Mouse (Mus musculus): Measurements from ENCODE around the gene Gadl1. TPM values are rescaled to one million over a fixed set of nuclear protein-coding genes. Genes with fewer than 3 reads are reported as not detected.

Gene Gadl1
- total and polyA plus RNA-seq, 3 experiments: 0.13 TPM; not detected in 2

- H3K27ac ChIP-seq (ENCODE audit: insufficient read depth, low read depth): peak overlapping the region; percentile 68
- H3K36me3 ChIP-seq (replicated peaks in 1 of 2; ENCODE audit: control insufficient read depth in 1 of 2, insufficient read depth in 1 of 2, low read length in 1 of 2): peaks cover 90 to 95% of the 10 kb centered on the region in 2 experiments
- peaks cover 5% of the 10 kb centered on the region; the same call in 1 of the 2 replicates for H3K79me2 ChIP-seq (replicated peaks; ENCODE audit: control insufficient read depth, extremely low read depth, insufficient read depth, poor library complexity, severe bottlenecking)
Measured at GRCm38 (mm10) chr9:116122969-116123589, 213.8 kb downstream of the Gadl1 start.

More at GRCm38 (mm10) chr9:116122969-116123589, 213.8 kb downstream of the Gadl1 start:
- in situ Hi-C loops (cut with MboI; ENCODE audit: low pct_ligation_motif_present, low pct_unique_long_range_greater_than_20kb, low sequenced_read_pairs): no loop called here
- Histone ChIP-seq H3K4me1 (ENCODE audit: control insufficient read depth in 1 of 2, insufficient read depth in 2 of 2) (peaks cover 4 to 45% of the 10 kb centered on the region in 2 experiments), H3K4me2 (ENCODE audit: insufficient read depth, low read depth, poor library complexity, severe bottlenecking) (no peak overlapping the region), H3K9ac (ENCODE audit: insufficient read depth, low read depth) (no peak overlapping the region), H3K9me3 (replicated peaks; ENCODE audit: low read length) (no peaks in the 10 kb centered on the region), H3K4me3 (replicated peaks in 1 of 3; ENCODE audit: low read depth in 2 of 3, low read length in 2 of 3, poor library complexity in 1 of 3) (no peak overlapping the region), H3K27me3 (replicated peaks) (no peaks in the 10 kb centered on the region)
- peak; percentile 58 for DNase-seq (ENCODE audit: extremely low read depth)
- TF ChIP-seq RCOR1 (conservative IDR thresholded peaks at IDR 0.05; ENCODE audit: low read depth, low read length) (no peak), ETS1 (conservative IDR thresholded peaks at IDR 0.05; ENCODE audit: low read depth, low read length) (peak; percentile 35; the same call in 1 of the 2 replicates), CHD2 (IDR thresholded peaks at IDR 0.05; ENCODE audit: low read length) (no peak)
- dilution Hi-C loops (cut with MboI; ENCODE audit: extremely low pct_ligation_motif_present, extremely low pct_unique_long_range_greater_than_20kb, low sequenced_read_pairs): no loop called here
